Mouse (Mus musculus) embryonic facial prominence, embryonic 12.5 days (tissue): ENCODE measurements around the gene 2410015M20Rik. TPM values are rescaled to one million over a fixed set of nuclear protein-coding genes. Genes with fewer than 3 reads are reported as not detected.

Experiments used
- ATAC-seq: fragments of 200-750 bp; cut with Nextera tagmentation; 2 replicates; pipeline ENCODE4 v1.8.0; 2017; ENCODE audit not compliant: insufficient number of reproducible peaks, insufficient read depth, low FRiP score, low TSS enrichment
- H3K27ac ChIP-seq: fragments of 300-500 bp; sonication (generic); 2 replicates; pipeline ENCODE4 v1.5.1; 2016; ENCODE audit warnings: mild to moderate bottlenecking
- H3K27me3 ChIP-seq: fragments of 300-500 bp; sonication (generic); 2 replicates; pipeline ENCODE4 v1.6.1; 2016; ENCODE audit warnings: mild to moderate bottlenecking, moderate library complexity
- H3K36me3 ChIP-seq: fragments of 300-500 bp; sonication (generic); 2 replicates; pipeline ENCODE4 v1.6.1; 2016; ENCODE audit warnings: mild to moderate bottlenecking
- H3K4me1 ChIP-seq: fragments of 300-500 bp; sonication (generic); 2 replicates; pipeline ENCODE4 v1.6.1; 2016
- H3K4me2 ChIP-seq: fragments of 300-500 bp; sonication (generic); replicated peaks from 2 replicates; pipeline ENCODE4 v1.6.1; 2016; ENCODE audit warnings: mild to moderate bottlenecking, moderate library complexity
- H3K4me3 ChIP-seq: fragments of 300-500 bp; sonication (generic); 2 replicates; pipeline ENCODE4 v1.5.1; 2016; ENCODE audit warnings: mild to moderate bottlenecking
- H3K9ac ChIP-seq: fragments of 300-500 bp; sonication (generic); 2 replicates; pipeline ENCODE4 v1.6.1; 2016; ENCODE audit warnings: mild to moderate bottlenecking, moderate library complexity
- H3K9me3 ChIP-seq: fragments of 300-500 bp; sonication (generic); 2 replicates; pipeline ENCODE4 v1.6.1; 2016; ENCODE audit warnings: mild to moderate bottlenecking, moderate library complexity
- WGBS: fragments of 180-500 bp; shearing (Covaris S2); methylation state at CpG from one replicate; pipeline ENCODE4 v1.1.7; 2016; 5-methylcytosine and 5-hydroxymethylcytosine counted together
- polyA plus RNA-seq: library from polyadenylated mRNA; unstranded; fragments of >200 nt; fragmentation: Nextera tagmentation; extraction: Ambion mirVana; gene quantifications from 2 replicates; pipeline ENCODE4 v1.2.1, GENCODE M21; 2016

2410015M20Rik gene
- polyA plus RNA-seq, 1 experiment from 2014 or later = 208 TPM

DNA sequence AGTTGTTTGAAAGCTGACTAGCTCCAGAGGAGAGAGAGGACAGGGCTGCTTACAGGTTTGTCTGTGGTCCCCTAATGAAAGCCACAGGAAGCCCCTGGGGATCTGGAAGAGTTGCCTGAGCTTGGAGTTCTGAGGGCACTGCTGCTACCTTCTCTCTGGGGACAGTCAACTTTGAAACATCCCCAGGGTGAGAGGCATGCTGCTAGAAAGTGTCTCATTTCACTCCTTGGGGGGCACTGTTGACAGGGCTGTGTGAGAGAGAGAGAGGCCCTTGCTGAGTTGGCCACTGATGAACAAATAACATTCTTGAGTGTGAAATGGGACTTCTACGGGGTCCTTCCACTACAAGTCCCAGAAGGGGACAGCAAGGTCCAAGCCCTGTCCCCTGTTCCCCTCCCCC is 21.8 kb downstream of the 2410015M20Rik start:
- H3K27ac ChIP-seq = no peak overlapping the region
- H3K9ac ChIP-seq = peak overlapping the region; percentile 0; the same call in 1 of the 2 replicates
- ATAC-seq = no peak
- peaks cover 68% of the 10 kb centered on the region for H3K36me3 ChIP-seq
- H3K9me3 ChIP-seq = no peaks in the 10 kb centered on the region
- H3K27me3 ChIP-seq = no peaks in the 10 kb centered on the region
- no peak overlapping the region for H3K4me3 ChIP-seq
- peaks cover 27% of the 10 kb centered on the region for H3K4me1 ChIP-seq
- 86% methylated on average over 1 of the region's 1 CpGs for WGBS
- H3K4me2 ChIP-seq = 0 out of 2 replicates have a peak overlapping the region, but pooled peaks have one; percentile 13

- WGBS = under 1% methylated on average over 56 of the region's 61 CpGs
- H3K4me1 ChIP-seq = peaks cover 34% of the 10 kb centered on the region
- peaks cover 65% of the 10 kb centered on the region for H3K36me3 ChIP-seq
- no peaks in the 10 kb centered on the region for H3K27me3 ChIP-seq
- peak overlapping the region; percentile 70 for H3K4me3 ChIP-seq
- H3K9me3 ChIP-seq = no peaks in the 10 kb centered on the region
- H3K4me2 ChIP-seq = peak overlapping the region; percentile 87
- H3K9ac ChIP-seq = peak overlapping the region; percentile 79
- ATAC-seq = no peak
- peak overlapping the region; percentile 94 for H3K27ac ChIP-seq
Measured at GRCm38 (mm10) chr17:56585171-56585821, 24.3 kb downstream of the 2410015M20Rik start.

DNA sequence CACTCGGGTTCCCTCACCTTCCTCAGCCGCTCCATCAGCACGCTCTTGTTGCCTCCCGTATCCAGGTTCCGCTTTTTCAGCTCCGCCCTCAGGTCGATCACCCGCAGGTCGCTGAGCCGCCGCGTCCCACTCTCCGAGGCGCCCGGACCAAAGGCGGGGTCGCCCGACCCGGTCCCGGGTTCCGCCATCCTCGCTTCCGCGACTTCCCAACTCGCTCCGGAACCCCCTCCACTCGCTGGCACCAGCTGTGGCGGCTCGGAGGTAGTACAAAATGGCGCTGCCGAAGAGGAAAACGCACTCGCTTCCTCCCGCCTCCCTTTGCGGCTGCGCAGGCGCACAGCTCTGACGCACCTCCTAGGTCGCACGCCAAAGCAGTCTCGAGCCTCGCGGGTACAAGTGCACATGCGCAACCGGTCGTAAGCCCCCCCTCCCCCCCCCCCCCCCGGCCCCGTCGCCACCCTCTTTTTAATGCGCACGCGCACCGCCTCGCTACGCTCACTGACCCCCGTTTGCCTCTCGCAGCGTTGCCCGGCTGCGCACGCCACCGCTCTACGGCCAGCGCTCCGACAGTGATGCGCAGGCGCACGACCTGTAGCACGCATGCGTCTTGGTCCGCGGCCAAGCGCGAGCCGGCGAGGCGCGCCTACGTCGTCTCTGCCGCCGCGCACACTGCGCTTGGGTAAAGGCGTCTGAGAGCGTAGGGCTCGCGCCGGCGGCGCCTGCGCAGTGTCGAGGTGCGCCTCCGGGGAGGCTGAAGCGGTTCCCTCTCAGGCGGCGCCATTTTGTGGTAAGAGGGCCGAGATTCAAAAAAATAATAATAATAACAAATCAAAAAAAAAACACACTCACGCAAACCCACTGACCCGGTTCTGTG is 25.1 kb downstream of the 2410015M20Rik start, which contains the start of the genes Safb2 and Safb:
TSS of gene Safb2 (minus strand) at position 329 of the 874 bp plus-strand sequence.
TSS of gene Safb (plus strand) at position 569 of the 874 bp plus-strand sequence.
- Histone ChIP-seq H3K4me3 (peak within 1 kb of the TSS; percentile 70), H3K36me3 (peaks cover 64% of the 10 kb centered on the region), H3K4me2 (peak within 1 kb of the TSS; percentile 94), H3K9me3 (no peaks in the 10 kb centered on the region), H3K4me1 (peaks cover 34% of the 10 kb centered on the region), H3K27me3 (no peaks in the 10 kb centered on the region), H3K9ac (peak within 1 kb of the TSS; percentile 79), H3K27ac (peak within 1 kb of the TSS; percentile 94)
- under 1% methylated on average over 85 of the region's 101 CpGs for WGBS
- peak; percentile 94 for ATAC-seq

DNA sequence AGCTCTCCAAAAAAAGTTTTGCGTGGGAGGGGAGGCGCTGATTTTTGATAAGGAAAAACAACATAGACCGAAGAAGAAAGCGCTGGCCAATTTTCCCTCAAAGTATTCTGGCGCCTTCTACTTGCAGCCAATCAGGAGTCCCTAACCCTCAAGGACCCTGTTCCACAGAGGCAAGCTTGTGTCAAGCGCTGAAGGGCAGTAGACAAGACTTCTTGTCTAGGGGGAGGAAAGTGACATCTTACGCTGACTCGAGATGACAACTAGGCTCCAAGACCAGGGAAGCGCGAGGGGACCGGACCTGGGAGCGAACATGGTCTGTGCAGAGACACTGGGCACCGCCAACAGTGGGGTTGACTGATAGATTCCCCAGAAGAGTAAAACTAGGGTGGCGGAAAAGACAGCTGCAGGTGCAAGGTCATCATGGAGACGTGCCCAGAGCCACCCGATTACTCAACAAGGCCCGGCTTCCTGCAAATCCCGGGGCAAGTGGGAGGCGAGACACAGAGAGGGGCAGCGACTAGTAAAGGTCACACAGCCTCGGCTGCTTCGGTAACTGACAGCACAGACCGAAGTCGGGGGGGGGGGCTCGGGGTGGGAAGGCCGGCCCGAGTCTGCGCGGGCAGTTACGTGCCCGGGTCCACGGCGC is 25.8 kb downstream of the 2410015M20Rik start:
- H3K4me2 ChIP-seq = peak overlapping the region; percentile 94
- peaks cover 63% of the 10 kb centered on the region for H3K36me3 ChIP-seq
- peaks cover 34% of the 10 kb centered on the region for H3K4me1 ChIP-seq
- H3K27ac ChIP-seq = peak overlapping the region; percentile 93
- H3K4me3 ChIP-seq = peak overlapping the region; percentile 70
- peak overlapping the region; percentile 79 for H3K9ac ChIP-seq
- WGBS = 2% methylated on average over 33 of the region's 33 CpGs
- ATAC-seq = no peak; the same call in 1 of the 2 replicates
- no peaks in the 10 kb centered on the region for H3K27me3 ChIP-seq
- H3K9me3 ChIP-seq = no peaks in the 10 kb centered on the region

DNA sequence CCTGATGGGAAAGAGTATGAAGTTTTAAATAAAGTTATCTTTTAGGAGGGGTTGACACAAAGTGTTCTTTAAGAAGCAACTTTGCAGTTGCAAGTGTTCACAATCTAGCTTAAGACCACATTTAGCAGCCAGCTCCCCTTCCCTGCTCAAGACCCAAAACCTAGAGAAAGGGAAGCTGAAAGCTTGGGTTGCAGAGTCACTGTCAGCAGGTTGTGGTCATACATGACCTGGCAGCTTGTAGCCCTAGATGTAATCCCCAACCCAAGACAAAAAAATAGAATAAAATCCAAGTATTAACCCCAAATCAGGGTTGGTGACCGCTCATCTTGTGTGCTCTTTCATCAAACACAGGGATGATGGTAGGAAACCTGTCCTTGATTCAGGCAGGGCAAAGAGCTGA is 26.5 kb downstream of the 2410015M20Rik start:
- H3K36me3 ChIP-seq = peaks cover 63% of the 10 kb centered on the region

DNA sequence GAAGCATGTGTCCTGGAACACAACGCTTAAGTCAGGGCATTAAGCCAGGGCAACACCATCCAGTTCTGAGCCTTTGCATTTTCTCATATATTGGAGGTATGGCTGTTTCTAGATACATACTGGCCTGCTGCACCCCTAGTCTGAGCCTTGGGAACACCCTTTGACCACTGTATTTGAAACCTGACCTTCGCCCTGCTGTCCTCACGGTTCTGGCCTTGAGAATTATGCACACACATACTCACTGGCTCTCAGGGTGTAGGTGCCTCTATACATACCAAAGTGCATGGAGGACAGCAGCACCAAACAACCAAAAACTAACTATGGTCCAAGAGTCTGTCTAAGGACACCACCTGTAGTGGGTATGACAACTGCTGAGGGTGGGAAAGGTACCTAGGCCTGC is 36.6 kb downstream of the 2410015M20Rik start:
- peaks cover 86% of the 10 kb centered on the region for H3K36me3 ChIP-seq
- H3K4me1 ChIP-seq = no peaks in the 10 kb centered on the region
- ATAC-seq = no peak
- H3K27ac ChIP-seq = no peak overlapping the region
- no peak overlapping the region for H3K9ac ChIP-seq
- H3K27me3 ChIP-seq = no peaks in the 10 kb centered on the region
- no peaks in the 10 kb centered on the region for H3K9me3 ChIP-seq
- WGBS = 95% methylated on average over 3 of the region's 3 CpGs
- H3K4me3 ChIP-seq = no peak overlapping the region
- H3K4me2 ChIP-seq = no peak overlapping the region

More for the DNA sequence above, 26.5 kb downstream of the 2410015M20Rik start:
- peak overlapping the region; percentile 94 for H3K4me2 ChIP-seq
- peaks cover 34% of the 10 kb centered on the region for H3K4me1 ChIP-seq
- H3K9me3 ChIP-seq = no peaks in the 10 kb centered on the region
- 79% methylated on average over 1 of the region's 1 CpGs for WGBS
- H3K4me3 ChIP-seq = peak overlapping the region; percentile 70
- ATAC-seq = no peak
- no peaks in the 10 kb centered on the region for H3K27me3 ChIP-seq
- peak overlapping the region; percentile 79 for H3K9ac ChIP-seq
- H3K27ac ChIP-seq = no peak overlapping the region

GRCm38 (mm10) chr17:56572154-56572553 is 37.4 kb downstream of the 2410015M20Rik start:
- Histone ChIP-seq H3K36me3 (peaks cover 86% of the 10 kb centered on the region), H3K9ac (no peak overlapping the region), H3K4me3 (no peak overlapping the region), H3K9me3 (no peaks in the 10 kb centered on the region), H3K27ac (no peak overlapping the region), H3K4me1 (no peaks in the 10 kb centered on the region), H3K27me3 (no peaks in the 10 kb centered on the region), H3K4me2 (no peak overlapping the region)
- ATAC-seq = no peak
- 78% methylated on average over 1 of the region's 1 CpGs for WGBS

DNA sequence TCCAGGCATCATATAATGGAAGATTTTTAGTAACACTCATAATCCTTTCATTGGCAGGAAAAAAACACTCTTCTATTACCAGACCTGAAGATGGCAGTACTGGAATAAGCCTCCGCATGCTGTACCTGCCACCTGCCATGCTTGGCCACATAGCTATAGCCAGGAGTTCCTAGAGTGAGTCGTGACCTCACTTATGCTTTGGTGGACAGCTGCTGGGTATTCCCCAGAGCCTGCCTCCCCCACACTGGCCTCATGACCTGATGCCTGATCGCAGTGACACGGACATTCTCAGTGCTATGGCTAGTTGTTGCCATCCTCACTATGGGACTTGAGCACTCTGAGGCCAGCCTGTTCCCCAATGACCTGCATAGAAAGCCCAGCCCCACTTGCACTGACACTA is 39.3 kb downstream of the 2410015M20Rik start:
- Histone ChIP-seq H3K9me3 (no peaks in the 10 kb centered on the region), H3K36me3 (peaks cover 91% of the 10 kb centered on the region), H3K4me2 (no peak overlapping the region), H3K27me3 (no peaks in the 10 kb centered on the region), H3K4me1 (no peaks in the 10 kb centered on the region), H3K27ac (no peak overlapping the region), H3K9ac (no peak overlapping the region), H3K4me3 (no peak overlapping the region)
- WGBS = 91% methylated on average over 4 of the region's 4 CpGs
- no peak for ATAC-seq

DNA sequence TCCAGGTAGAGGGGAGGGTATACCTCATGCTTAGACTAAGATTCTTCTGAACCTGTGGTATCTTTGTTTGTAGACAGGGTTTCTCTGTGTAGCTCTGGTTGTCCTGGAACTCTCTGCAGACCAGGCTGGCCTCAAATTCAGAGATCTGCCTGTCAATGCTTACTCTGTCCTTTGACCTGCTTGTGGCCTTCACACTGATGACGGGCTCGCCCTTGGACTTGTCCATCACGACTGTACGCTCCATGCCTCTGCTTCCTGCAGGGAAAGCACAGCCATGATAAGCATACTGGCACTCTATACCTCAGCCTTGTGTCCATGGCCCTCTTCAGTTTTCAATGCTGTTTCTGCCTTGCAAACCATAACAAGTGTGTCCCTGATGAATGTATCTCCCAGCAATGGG is 42.2 kb downstream of the 2410015M20Rik start:
- Histone ChIP-seq H3K9ac (no peak overlapping the region), H3K4me1 (no peaks in the 10 kb centered on the region), H3K9me3 (no peaks in the 10 kb centered on the region), H3K4me3 (no peak overlapping the region), H3K27ac (no peak overlapping the region), H3K27me3 (no peaks in the 10 kb centered on the region), H3K36me3 (peaks cover 93% of the 10 kb centered on the region), H3K4me2 (no peak overlapping the region)
- 97% methylated on average over 4 of the region's 4 CpGs for WGBS
- ATAC-seq = no peak

GRCm38 (mm10) chr17:56566918-56567317 is 42.7 kb downstream of the 2410015M20Rik start:
- no peaks in the 10 kb centered on the region for H3K9me3 ChIP-seq
- no peak overlapping the region for H3K27ac ChIP-seq
- peaks cover 93% of the 10 kb centered on the region for H3K36me3 ChIP-seq
- no peak for ATAC-seq
- H3K4me3 ChIP-seq = no peak overlapping the region
- 87% methylated on average over 5 of the region's 5 CpGs for WGBS
- no peaks in the 10 kb centered on the region for H3K27me3 ChIP-seq
- no peak overlapping the region for H3K9ac ChIP-seq
- no peaks in the 10 kb centered on the region for H3K4me1 ChIP-seq
- H3K4me2 ChIP-seq = no peak overlapping the region

- H3K27ac ChIP-seq = no peak overlapping the region
- no peak overlapping the region for H3K4me2 ChIP-seq
- ATAC-seq = no peak
- H3K27me3 ChIP-seq = no peaks in the 10 kb centered on the region
- H3K9me3 ChIP-seq = no peaks in the 10 kb centered on the region
- peaks cover 93% of the 10 kb centered on the region for H3K36me3 ChIP-seq
- 94% methylated on average over 29 of the region's 29 CpGs for WGBS
- no peak overlapping the region for H3K9ac ChIP-seq
- no peak overlapping the region for H3K4me3 ChIP-seq
- no peaks in the 10 kb centered on the region for H3K4me1 ChIP-seq
Measured at GRCm38 (mm10) chr17:56566293-56566692, 43.3 kb downstream of the 2410015M20Rik start.
